Mouse (Mus musculus) E14TG2a.4 (cell line): ENCODE data around the gene Syt9.

Experiments
- CTCF ChIP-seq: conservative IDR thresholded peaks from 2 replicates; pipeline ENCODE4 v1.5.1; 2014; ENCODE audit warnings: low read length
- NANOG ChIP-seq: IDR thresholded peaks from 2 replicates; pipeline ENCODE4 v1.6.1; 2014; ENCODE audit warnings: borderline replicate concordance, low read length, mixed read lengths

DNA sequence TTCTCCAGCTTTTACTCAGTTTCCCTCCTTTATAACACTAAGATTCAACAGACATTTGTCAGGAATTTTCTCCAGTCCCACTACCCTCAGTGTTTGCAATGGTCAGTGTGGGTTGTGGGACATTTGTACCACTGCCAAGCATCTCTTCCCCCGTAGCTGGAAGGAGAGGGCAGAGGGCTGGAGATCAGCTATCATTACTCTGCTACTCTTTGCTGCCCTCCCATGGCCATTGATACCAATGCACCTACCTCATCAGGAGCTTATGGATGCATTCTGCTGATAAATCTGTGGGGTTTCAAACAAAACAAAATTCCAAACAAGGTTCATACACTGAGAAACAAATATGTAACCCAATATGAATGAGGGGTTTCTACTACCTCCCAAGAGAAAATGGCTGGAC is 155.8 kb downstream of the Syt9 start:
- TF ChIP-seq CTCF (peak; percentile 82), NANOG (no peak)
